Mouse (Mus musculus) bone marrow, adult 2 months (tissue): ENCODE measurements around the gene Mast3.

Experiments used
- CTCF ChIP-seq: fragments of 200-500 bp; IDR thresholded peaks from 2 replicates; pipeline ENCODE4 v1.5.1; 2011; ENCODE audit warnings: low read length, control low read depth; ENCODE audit not compliant: control insufficient read depth, insufficient read depth
- POLR2A ChIP-seq: fragments of 200-500 bp; IDR thresholded peaks from 2 replicates; pipeline ENCODE4 v1.6.1; 2011; ENCODE audit warnings: low read depth, mild to moderate bottlenecking, control low read depth, low read length, borderline replicate concordance; ENCODE audit not compliant: control insufficient read depth

DNA sequence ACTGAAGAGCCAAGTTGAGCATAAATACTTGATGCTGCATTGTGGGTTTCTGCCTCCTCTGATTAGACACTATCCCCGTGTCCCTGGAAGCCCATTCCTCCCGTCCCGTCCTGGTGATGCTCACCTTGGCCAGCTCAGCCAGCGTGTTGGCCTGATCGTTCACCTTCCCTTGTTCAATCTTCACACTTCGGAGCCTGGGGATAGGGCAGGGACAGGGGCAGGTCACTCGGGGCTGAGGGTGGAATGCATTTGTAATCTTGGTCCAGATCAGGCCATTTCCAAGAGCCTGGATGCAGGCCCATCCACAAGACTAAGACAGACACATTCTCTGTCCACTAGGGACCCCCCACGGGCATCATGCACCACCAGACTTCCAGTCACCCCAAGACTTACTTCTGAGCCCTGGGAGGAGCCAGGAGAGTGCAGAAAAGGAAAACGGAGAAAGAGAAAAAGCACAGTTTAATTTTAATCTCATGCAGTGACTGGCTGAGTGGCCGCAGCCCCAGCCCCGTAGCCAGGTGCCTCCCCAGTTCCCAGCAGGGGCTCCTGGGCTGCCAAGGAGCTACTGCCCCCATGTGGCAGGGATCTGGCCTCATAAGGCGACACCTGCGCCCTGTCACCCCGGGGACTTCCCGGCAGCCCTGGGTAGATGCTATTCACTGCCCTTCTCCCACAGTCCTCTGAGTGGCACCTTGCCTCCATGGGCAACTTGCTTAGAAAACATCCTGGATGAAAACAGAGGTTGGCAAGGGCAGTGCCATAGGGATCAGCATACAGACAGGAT lies 41.7 kb upstream of the Mast3 start:
- TF ChIP-seq CTCF (0 out of 2 replicates have a peak, but pooled peaks have one; percentile 31), POLR2A (no peak)
